Mouse (Mus musculus): ENCODE measurements around the gene Gm5127. TPM values are rescaled to one million over a fixed set of nuclear protein-coding genes. Genes with fewer than 3 reads are reported as not detected.

Gene Gm5127
- polyA plus RNA-seq, 1 experiment, result not detected

- Histone ChIP-seq H3K27me3 (ENCODE audit: control insufficient read depth, insufficient read depth, low read length) (no peaks in the 10 kb centered on the region), H3K36me3 (ENCODE audit: control insufficient read depth, insufficient read depth, low read length) (no peaks in the 10 kb centered on the region), H3K4me1 (ENCODE audit: control insufficient read depth, insufficient read depth, insufficient read length, low read length) (no peaks in the 10 kb centered on the region), H3K27ac (ENCODE audit: insufficient read depth, low read depth, low read length) (no peak overlapping the region), H3K4me3 (ENCODE audit: low read depth, low read length) (no peak overlapping the region)
- TF ChIP-seq POLR2A (IDR thresholded peaks at IDR 0.05; ENCODE audit: low read depth, low read length), result no peak
- TF ChIP-seq CTCF (IDR thresholded peaks at IDR 0.05; ENCODE audit: extremely low read depth, insufficient read length, insufficient replicate concordance, low read depth, low read length), result no peak
These were observed 79.1 kb downstream of the Gm5127 start for GRCm38 (mm10) chrX:106662101-106662500.

GRCm38 (mm10) chrX:106704590-106704989 lies 121.6 kb downstream of the Gm5127 start:
- Histone ChIP-seq H3K36me3 (ENCODE audit: control insufficient read depth, insufficient read depth, low read length) (no peaks in the 10 kb centered on the region), H3K27me3 (ENCODE audit: control insufficient read depth, insufficient read depth, low read length) (no peaks in the 10 kb centered on the region), H3K4me3 (ENCODE audit: low read depth, low read length) (no peak overlapping the region), H3K4me1 (ENCODE audit: control insufficient read depth, insufficient read depth, insufficient read length, low read length) (no peaks in the 10 kb centered on the region), H3K27ac (ENCODE audit: insufficient read depth, low read depth, low read length) (no peak overlapping the region)
- 79% methylated on average over 3 of the region's 3 CpGs for WGBS
- TF ChIP-seq POLR2A (IDR thresholded peaks at IDR 0.05; ENCODE audit: low read depth, low read length) (no peak), CTCF (IDR thresholded peaks at IDR 0.05; ENCODE audit: extremely low read depth, insufficient read length, insufficient replicate concordance, low read depth, low read length) (no peak)

- Histone ChIP-seq H3K4me1 (ENCODE audit: control insufficient read depth, insufficient read depth, insufficient read length, low read length) (no peaks in the 10 kb centered on the region), H3K4me3 (ENCODE audit: low read depth, low read length) (no peak overlapping the region), H3K27ac (ENCODE audit: insufficient read depth, low read depth, low read length) (no peak overlapping the region), H3K27me3 (ENCODE audit: control insufficient read depth, insufficient read depth, low read length) (no peaks in the 10 kb centered on the region), H3K36me3 (ENCODE audit: control insufficient read depth, insufficient read depth, low read length) (no peaks in the 10 kb centered on the region)
- WGBS, result 26% methylated on average over 2 of the region's 2 CpGs
- TF ChIP-seq CTCF (IDR thresholded peaks at IDR 0.05; ENCODE audit: extremely low read depth, insufficient read length, insufficient replicate concordance, low read depth, low read length) (no peak), POLR2A (IDR thresholded peaks at IDR 0.05; ENCODE audit: low read depth, low read length) (no peak)
These were observed 134.2 kb downstream of the Gm5127 start for GRCm38 (mm10) chrX:106717160-106717559.

GRCm38 (mm10) chrX:106742241-106742640 lies 159.3 kb downstream of the Gm5127 start:
- H3K4me3 ChIP-seq (ENCODE audit: low read depth, low read length), result no peak overlapping the region
- no peak overlapping the region for H3K27ac ChIP-seq (ENCODE audit: insufficient read depth, low read depth, low read length)
- TF ChIP-seq POLR2A (IDR thresholded peaks at IDR 0.05; ENCODE audit: low read depth, low read length) (no peak), CTCF (IDR thresholded peaks at IDR 0.05; ENCODE audit: extremely low read depth, insufficient read length, insufficient replicate concordance, low read depth, low read length) (no peak)
- H3K36me3 ChIP-seq (ENCODE audit: control insufficient read depth, insufficient read depth, low read length), result no peaks in the 10 kb centered on the region
- H3K4me1 ChIP-seq (ENCODE audit: control insufficient read depth, insufficient read depth, insufficient read length, low read length), result no peaks in the 10 kb centered on the region
- H3K27me3 ChIP-seq (ENCODE audit: control insufficient read depth, insufficient read depth, low read length), result no peaks in the 10 kb centered on the region

- Histone ChIP-seq H3K27me3 (ENCODE audit: control insufficient read depth, insufficient read depth, low read length) (no peaks in the 10 kb centered on the region), H3K4me3 (ENCODE audit: low read depth, low read length) (no peak overlapping the region), H3K36me3 (ENCODE audit: control insufficient read depth, insufficient read depth, low read length) (no peaks in the 10 kb centered on the region), H3K27ac (ENCODE audit: insufficient read depth, low read depth, low read length) (no peak overlapping the region), H3K4me1 (ENCODE audit: control insufficient read depth, insufficient read depth, insufficient read length, low read length) (no peaks in the 10 kb centered on the region)
- 48% methylated on average over 1 of the region's 1 CpGs for WGBS
- no peak for TF ChIP-seq CTCF (IDR thresholded peaks at IDR 0.05; ENCODE audit: extremely low read depth, insufficient read length, insufficient replicate concordance, low read depth, low read length)
- no peak for TF ChIP-seq POLR2A (IDR thresholded peaks at IDR 0.05; ENCODE audit: low read depth, low read length)
These were observed 172.3 kb downstream of the Gm5127 start for GRCm38 (mm10) chrX:106755272-106755671.

Other genes with a start within 250 kb of the Gm5127 start
- not detected in 2 replicates for gene Fndc3c1, start 97.8 kb upstream of the Gm5127 start, polyA plus RNA-seq (2012; rRNA removed)
- gene Cysltr1, start 20.5 kb downstream of the Gm5127 start, polyA plus RNA-seq (2012; rRNA removed), result 0.18 and 0.49 TPM in 2 replicates

Measured in small intestine, adult 2 months (tissue).